Mouse (Mus musculus) CH12F3 (cell line): ENCODE data around the gene Retreg3.

Experiments
- in situ Hi-C: fragments of 300-500 bp; cut with MboI; formaldehyde crosslinking; loops from 2 replicates; pipeline ENCODE4 v1.14.3; 2020; ENCODE audit warnings: low sequenced_read_pairs

The Retreg3 gene

GRCm38 (mm10) chr11:101058726-101059125, 61.0 kb downstream of the Retreg3 start:
- in situ Hi-C loops = loop anchor here (5.0 kb wide), 1 partner anchor 76 kb away; no protein-coding TSS in a partner anchor

- in situ Hi-C loops = loop anchor here (5.0 kb wide), 1 partner anchor 76 kb away; no protein-coding TSS in a partner anchor
Observed at GRCm38 (mm10) chr11:101057860-101058259, 61.8 kb downstream of the Retreg3 start.

GRCm38 (mm10) chr11:101056885-101057284, 62.8 kb downstream of the Retreg3 start:
- in situ Hi-C loops = loop anchor here (5.0 kb wide), 1 partner anchor 75 kb away; no protein-coding TSS in a partner anchor

- in situ Hi-C loops = loop anchor here (5.0 kb wide), 1 partner anchor 73 kb away; no protein-coding TSS in a partner anchor
Observed at GRCm38 (mm10) chr11:101055418-101055817, 64.3 kb downstream of the Retreg3 start.

GRCm38 (mm10) chr11:101053974-101054373, 65.7 kb downstream of the Retreg3 start:
- in situ Hi-C loops = no loop called here

GRCm38 (mm10) chr11:101052751-101053473, 66.8 kb downstream of the Retreg3 start:
- in situ Hi-C loops = no loop called here

- in situ Hi-C loops = no loop called here
Observed at GRCm38 (mm10) chr11:101051617-101052016, 68.1 kb downstream of the Retreg3 start.

GRCm38 (mm10) chr11:101051051-101051493, 68.6 kb downstream of the Retreg3 start:
- in situ Hi-C loops = no loop called here

GRCm38 (mm10) chr11:101050359-101050758, 69.3 kb downstream of the Retreg3 start:
- in situ Hi-C loops = no loop called here

GRCm38 (mm10) chr11:101047502-101047901, 72.2 kb downstream of the Retreg3 start:
- in situ Hi-C loops = no loop called here

- in situ Hi-C loops = no loop called here
Observed at GRCm38 (mm10) chr11:101046440-101046839, 73.3 kb downstream of the Retreg3 start.
